Comparison of ENCODE assay signal across 9 mouse cellular contexts in genomic region chr2:156982864-156983263, GRCm38 (mm10). TPM values are rescaled to one million over a fixed set of nuclear protein-coding genes. Genes with fewer than 3 reads are reported as not detected.
DNase-seq lines count a peak whose midpoint lies in the region; ATAC-seq lines count a peak whose summit lies in the region.
"Had no signal": no experiment of that assay in that cellular context is flagged by ENCODE, and none has a peak within 500 bp of the region (broad histone marks: within the 10 kb centered on the region; RNA-seq: fewer than 3 reads in every experiment).

No protein-coding gene starts in this region.

- H3K9ac ChIP-seq in liver, embryonic 16.5 days (ENCODE audit: low read depth, low read length), result peak overlapping the region; percentile 26

- no peaks in the 10 kb centered on the region for H3K36me3 ChIP-seq in liver, embryonic 16.5 days (ENCODE audit: control insufficient read depth, insufficient read depth)

- peak; percentile 49 to 73 for DNase-seq in heart, adult 18-20 months
- no peak for DNase-seq in heart, postnatal 4 days
- peak; percentile 70 for DNase-seq in R1 (ENCODE audit: low read depth, low spot score)
- peak; percentile 37 for DNase-seq in gastrocnemius, postnatal 25 days
- DNase-seq in adrenal gland, adult 8-10 months, result no peak
- no peak for DNase-seq in urinary bladder, adult 2 months (ENCODE audit: low spot score)
- no peak for DNase-seq in spleen, postnatal 4 days (ENCODE audit: low spot score in 2 of 2)

- H3K27ac ChIP-seq in liver, embryonic 16.5 days (ENCODE audit: low read length), result peak overlapping the region; percentile 92

- 15% methylated on average over 2 of the region's 2 CpGs for WGBS in liver, embryonic 16.5 days (ENCODE audit: insufficient replicate concordance)

- peaks cover 25% of the 10 kb centered on the region for H3K4me1 ChIP-seq in liver, embryonic 16.5 days (ENCODE audit: control insufficient read depth, low read depth, low read length)

- peak overlapping the region; percentile 16; the same call in 1 of the 2 replicates for H3K4me3 ChIP-seq in liver, embryonic 16.5 days (ENCODE audit: low read depth, low read length)

- ATAC-seq in liver, embryonic 16.5 days (ENCODE audit: low read depth), result peak; percentile 96
- ATAC-seq: midbrain, embryonic 16.5 days had no signal

- H3K9me3 ChIP-seq in liver, embryonic 16.5 days (replicated peaks; ENCODE audit: control insufficient read depth, low read length), result no peaks in the 10 kb centered on the region

- no peaks in the 10 kb centered on the region for H3K27me3 ChIP-seq in liver, embryonic 16.5 days (ENCODE audit: control insufficient read depth, insufficient read depth, low read depth, low read length)

- peak overlapping the region; percentile 60 for H3K4me2 ChIP-seq in liver, embryonic 16.5 days (ENCODE audit: low read depth, low read length)

RNA-seq across cellular contexts. Expression of gene Ndrg3, which starts 9.0 kb away (rescaled TPM):
- total RNA-seq in heart, adult 18-20 months (2021), result 10 to 100 TPM; 17.7 to 23.7 TPM
- 10 to 100 TPM; 23.0 to 27.2 TPM for total RNA-seq in heart, postnatal 4 days (2021)
- total RNA-seq in gastrocnemius, postnatal 25 days (2021), result 10 to 100 TPM; 22.7 to 28.2 TPM
- polyA plus RNA-seq in liver, embryonic 16.5 days (2015; fragmentation: Nextera tagmentation; extraction: Ambion mirVana), result 30.8 and 32.6 TPM in 2 replicates
- total RNA-seq in adrenal gland, adult 8-10 months (2022), result 10 to 100 TPM; 54.3 to 81.0 (median 75.3) TPM
- 37.0 and 42.9 TPM in 2 replicates for polyA plus RNA-seq in urinary bladder, adult 2 months (2012; rRNA removed)

RNA-seq across cellular contexts. Expression of gene Dsn1, which starts 24.1 kb away (rescaled TPM):
- 1 to 10 TPM; 1.7 to 2.3 TPM for total RNA-seq in heart, adult 18-20 months (2021)
- total RNA-seq in heart, postnatal 4 days (2021), result 10 to 100 TPM; 21.5 to 24.3 TPM
- total RNA-seq in gastrocnemius, postnatal 25 days (2021), result 1 to 10 TPM; 1.2 to 1.9 TPM
- 26.7 and 28.0 TPM in 2 replicates for polyA plus RNA-seq in liver, embryonic 16.5 days (2015; fragmentation: Nextera tagmentation; extraction: Ambion mirVana)
- 1 to 10 TPM; 4.8 to 7.7 (median 6.4) TPM for total RNA-seq in adrenal gland, adult 8-10 months (2022)
- 5.7 and 6.6 TPM in 2 replicates for polyA plus RNA-seq in urinary bladder, adult 2 months (2012; rRNA removed)

Comparison
In these comparisons a context has a peak if more than half of its experiments do, and no peak if none do; other contexts are left out.
1. DNase-seq: peak in heart, adult 18-20 months (2 of 2), R1 (single experiment) and gastrocnemius, postnatal 25 days (single experiment); none in heart, postnatal 4 days (single experiment), adrenal gland, adult 8-10 months (single experiment), urinary bladder, adult 2 months (single experiment) and spleen, postnatal 4 days (0 of 2).